Mouse (Mus musculus): ENCODE measurements around the gene Dgki.

GRCm38 (mm10) chr6:37011597-37011996 is 288.4 kb downstream of the Dgki start:
- TF ChIP-seq POLR2A (IDR thresholded peaks at IDR 0.05; ENCODE audit: low read depth, low read length) (no peak), CTCF (IDR thresholded peaks at IDR 0.05; ENCODE audit: extremely low read depth, insufficient read length, insufficient replicate concordance, low read depth, low read length) (no peak)
